Mouse (Mus musculus) forebrain, embryonic 10.5 days (tissue): ENCODE data around the gene Arpc2. TPM values are rescaled to one million over a fixed set of nuclear protein-coding genes. Genes with fewer than 3 reads are reported as not detected.

ENCODE experiments used
- DNase-seq: peaks from one replicate; pipeline ENCODE4 v3.0.0-alpha.2; 2017; ENCODE audit warnings: low spot score; ENCODE audit errors: extremely low spot score
- H3K27ac ChIP-seq: fragments of 300-500 bp; sonication (generic); 2 replicates; pipeline ENCODE4 v1.5.1; 2016; ENCODE audit warnings: mild to moderate bottlenecking
- H3K27me3 ChIP-seq: fragments of 300-500 bp; sonication (generic); 2 replicates; pipeline ENCODE4 v1.6.1; 2016; ENCODE audit warnings: mild to moderate bottlenecking; ENCODE audit not compliant: poor library complexity, severe bottlenecking
- H3K36me3 ChIP-seq: fragments of 300-500 bp; sonication (generic); replicated peaks from 2 replicates; pipeline ENCODE4 v1.6.1; 2016; ENCODE audit warnings: mild to moderate bottlenecking, moderate library complexity
- H3K4me1 ChIP-seq: fragments of 300-500 bp; sonication (generic); 2 replicates; pipeline ENCODE4 v1.6.1; 2016
- H3K4me3 ChIP-seq: fragments of 300-500 bp; sonication (generic); 2 replicates; pipeline ENCODE4 v1.5.1; 2016; ENCODE audit warnings: mild to moderate bottlenecking, moderate library complexity
- H3K9me3 ChIP-seq: fragments of 300-500 bp; sonication (generic); 2 replicates; pipeline ENCODE4 v1.6.1; 2016; ENCODE audit warnings: mild to moderate bottlenecking, moderate library complexity
- WGBS: fragments of 180-500 bp; shearing (Covaris S2); methylation state at CpG from one replicate; pipeline ENCODE4 v1.1.7; 2016; 5-methylcytosine and 5-hydroxymethylcytosine counted together
- polyA plus RNA-seq: library from polyadenylated mRNA; unstranded; fragments of >200 nt; fragmentation: Nextera tagmentation; extraction: Ambion mirVana; gene quantifications from 2 replicates; pipeline ENCODE4 v1.2.1, GENCODE M21; 2016

The Arpc2 gene
- polyA plus RNA-seq, 1 experiment from 2014 or later = 345 TPM

DNA sequence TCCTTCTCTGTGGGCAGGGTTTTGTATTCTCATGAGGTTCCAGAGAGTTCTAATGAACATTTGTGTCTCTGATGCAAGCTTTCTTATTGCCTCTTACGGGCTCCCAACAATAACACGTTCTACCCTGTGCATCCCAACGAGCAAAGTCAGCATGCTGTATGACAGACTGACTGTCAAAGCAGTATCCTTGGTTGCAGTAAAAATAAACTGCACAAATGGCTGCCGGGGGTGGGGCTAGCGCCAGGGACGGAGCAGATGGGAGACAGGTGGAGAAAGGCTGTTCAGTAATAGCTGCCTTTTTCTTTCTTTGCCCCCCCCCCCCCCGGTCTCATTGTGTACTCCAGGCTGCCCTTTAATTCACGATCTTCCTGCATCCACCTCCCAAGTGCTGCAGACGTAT, 28.0 kb upstream of the Arpc2 start:
- H3K27ac ChIP-seq = no peak overlapping the region
- no peak for DNase-seq

DNA sequence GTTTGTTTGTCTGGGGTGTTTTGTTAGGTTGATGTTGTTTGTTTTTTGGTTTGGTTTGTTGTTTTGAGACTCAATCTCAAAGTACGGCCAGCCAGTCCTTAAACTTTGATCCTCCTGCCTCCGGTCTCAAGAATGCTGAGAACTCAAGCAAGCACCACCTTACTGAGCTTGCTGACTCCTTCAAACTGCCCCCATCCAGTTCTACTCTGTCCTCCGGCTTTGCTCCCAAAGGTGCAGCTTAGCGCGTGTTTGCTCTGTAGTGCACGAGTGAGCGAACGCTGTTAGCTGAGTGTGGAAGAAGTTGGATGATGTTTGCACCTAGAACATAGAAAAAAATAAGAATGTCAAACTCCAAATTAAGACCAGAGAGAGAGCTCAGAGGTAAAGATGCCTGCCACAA, 26.9 kb upstream of the Arpc2 start:
- H3K36me3 ChIP-seq = no peaks in the 10 kb centered on the region
- no peak for DNase-seq
- WGBS = 92% methylated on average over 8 of the region's 8 CpGs
- H3K27ac ChIP-seq = no peak overlapping the region
- no peaks in the 10 kb centered on the region for H3K27me3 ChIP-seq
- H3K9me3 ChIP-seq = no peaks in the 10 kb centered on the region
- no peak overlapping the region for H3K4me3 ChIP-seq
- H3K4me1 ChIP-seq = peaks cover 9% of the 10 kb centered on the region

More for the DNA sequence above, 28.0 kb upstream of the Arpc2 start:
- H3K4me1 ChIP-seq = peaks cover 9% of the 10 kb centered on the region
- no peaks in the 10 kb centered on the region for H3K9me3 ChIP-seq
- no peaks in the 10 kb centered on the region for H3K27me3 ChIP-seq
- no peak overlapping the region for H3K4me3 ChIP-seq
- H3K36me3 ChIP-seq = no peaks in the 10 kb centered on the region
- 81% methylated on average over 9 of the region's 9 CpGs for WGBS

DNA sequence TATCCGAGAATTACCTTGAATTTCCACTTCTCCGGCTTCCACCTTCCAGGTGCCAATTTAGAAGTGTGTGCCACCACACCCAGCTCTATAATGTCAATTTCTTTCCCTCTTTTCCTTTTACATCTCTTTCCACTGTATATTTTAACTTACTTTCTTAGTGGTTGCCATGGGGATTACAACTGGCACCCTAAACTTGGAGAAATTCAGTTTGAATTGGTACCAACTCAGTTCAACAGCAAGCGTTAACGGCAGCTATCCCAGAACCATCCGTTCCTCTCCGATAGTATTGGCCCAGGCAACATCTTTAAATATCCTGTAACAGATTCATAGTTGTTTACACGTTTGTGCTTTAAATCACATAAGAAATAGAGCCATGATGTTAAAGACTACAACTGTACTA, 16.0 kb upstream of the Arpc2 start:
- Histone ChIP-seq H3K36me3 (no peaks in the 10 kb centered on the region), H3K4me3 (no peak overlapping the region), H3K27ac (no peak overlapping the region), H3K27me3 (no peaks in the 10 kb centered on the region), H3K4me1 (no peaks in the 10 kb centered on the region), H3K9me3 (no peaks in the 10 kb centered on the region)
- 93% methylated on average over 7 of the region's 7 CpGs for WGBS
- no peak for DNase-seq

DNA sequence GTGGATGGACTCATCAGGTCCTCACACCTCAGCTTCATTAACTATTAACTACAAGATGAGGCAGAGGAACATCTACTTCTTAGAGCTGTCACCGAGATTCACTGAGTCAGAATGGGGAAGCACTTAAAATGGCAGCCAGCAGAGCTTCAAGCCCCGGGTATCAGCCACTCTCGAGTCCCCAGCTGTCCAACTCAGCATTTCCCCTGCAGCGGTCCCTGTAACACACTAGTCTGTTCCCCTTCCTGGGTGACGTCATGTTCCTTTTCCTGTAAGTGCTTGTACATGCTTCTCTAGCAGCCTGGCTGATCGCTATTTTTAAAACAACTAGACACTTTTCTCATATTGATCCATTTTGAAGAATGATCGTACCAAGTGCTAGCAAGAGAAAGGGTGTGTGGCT, 8.6 kb upstream of the Arpc2 start:
- no peak overlapping the region for H3K4me3 ChIP-seq
- no peaks in the 10 kb centered on the region for H3K27me3 ChIP-seq
- H3K4me1 ChIP-seq = no peaks in the 10 kb centered on the region
- no peaks in the 10 kb centered on the region for H3K36me3 ChIP-seq
- no peaks in the 10 kb centered on the region for H3K9me3 ChIP-seq
- H3K27ac ChIP-seq = no peak overlapping the region
- 85% methylated on average over 7 of the region's 7 CpGs for WGBS
- DNase-seq = no peak

DNA sequence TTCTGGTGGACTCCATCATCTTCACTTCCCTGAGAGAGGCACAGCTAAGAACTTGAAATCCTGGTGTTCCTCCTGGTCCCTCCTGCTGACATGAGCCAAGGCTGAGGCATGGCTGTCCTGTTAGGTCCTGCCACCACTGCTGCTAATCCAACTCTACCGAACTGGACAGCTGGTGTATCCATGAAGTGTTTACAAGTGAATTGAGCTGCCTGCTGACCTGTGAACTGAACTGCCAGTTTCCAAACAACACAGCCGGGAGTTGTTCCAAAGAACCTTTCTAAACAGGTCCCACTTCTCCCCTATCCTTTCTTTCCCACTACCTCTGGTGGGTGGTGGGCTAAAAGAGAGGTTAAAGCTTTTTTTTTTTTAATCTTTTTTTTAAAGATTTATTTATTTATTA, 5.9 kb upstream of the Arpc2 start:
- Histone ChIP-seq H3K9me3 (no peaks in the 10 kb centered on the region), H3K4me1 (no peaks in the 10 kb centered on the region), H3K4me3 (no peak overlapping the region), H3K36me3 (no peaks in the 10 kb centered on the region), H3K27ac (no peak overlapping the region), H3K27me3 (no peaks in the 10 kb centered on the region)
- no peak for DNase-seq
- 78% methylated on average over 2 of the region's 2 CpGs for WGBS

DNA sequence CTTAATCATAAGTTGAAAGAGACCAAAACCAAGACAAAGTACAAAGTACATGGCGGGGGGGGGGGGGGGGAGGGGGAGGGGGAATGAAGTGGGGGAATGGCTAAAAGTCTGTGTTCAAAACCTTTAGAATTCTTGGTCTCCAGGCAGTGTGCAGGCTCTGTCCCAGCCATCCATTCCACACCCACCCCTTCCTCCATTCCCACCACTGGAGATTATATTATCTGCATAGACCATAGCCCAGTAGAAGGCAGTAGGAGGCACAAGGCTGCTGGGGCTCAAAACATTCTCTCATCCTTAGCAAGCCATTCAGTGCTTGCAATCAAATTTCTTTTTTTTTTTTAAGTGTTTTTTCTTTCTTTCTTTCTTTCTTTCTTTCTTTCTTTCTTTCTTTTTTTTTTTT, 4.9 kb upstream of the Arpc2 start:
- Histone ChIP-seq H3K9me3 (no peaks in the 10 kb centered on the region), H3K27me3 (no peaks in the 10 kb centered on the region), H3K4me1 (peaks cover 4% of the 10 kb centered on the region; the same call in 1 of the 2 replicates), H3K36me3 (no peaks in the 10 kb centered on the region), H3K4me3 (no peak overlapping the region), H3K27ac (no peak overlapping the region)
- no peak for DNase-seq
- no CpG with 5 or more reads among the region's 1 CpGs for WGBS

DNA sequence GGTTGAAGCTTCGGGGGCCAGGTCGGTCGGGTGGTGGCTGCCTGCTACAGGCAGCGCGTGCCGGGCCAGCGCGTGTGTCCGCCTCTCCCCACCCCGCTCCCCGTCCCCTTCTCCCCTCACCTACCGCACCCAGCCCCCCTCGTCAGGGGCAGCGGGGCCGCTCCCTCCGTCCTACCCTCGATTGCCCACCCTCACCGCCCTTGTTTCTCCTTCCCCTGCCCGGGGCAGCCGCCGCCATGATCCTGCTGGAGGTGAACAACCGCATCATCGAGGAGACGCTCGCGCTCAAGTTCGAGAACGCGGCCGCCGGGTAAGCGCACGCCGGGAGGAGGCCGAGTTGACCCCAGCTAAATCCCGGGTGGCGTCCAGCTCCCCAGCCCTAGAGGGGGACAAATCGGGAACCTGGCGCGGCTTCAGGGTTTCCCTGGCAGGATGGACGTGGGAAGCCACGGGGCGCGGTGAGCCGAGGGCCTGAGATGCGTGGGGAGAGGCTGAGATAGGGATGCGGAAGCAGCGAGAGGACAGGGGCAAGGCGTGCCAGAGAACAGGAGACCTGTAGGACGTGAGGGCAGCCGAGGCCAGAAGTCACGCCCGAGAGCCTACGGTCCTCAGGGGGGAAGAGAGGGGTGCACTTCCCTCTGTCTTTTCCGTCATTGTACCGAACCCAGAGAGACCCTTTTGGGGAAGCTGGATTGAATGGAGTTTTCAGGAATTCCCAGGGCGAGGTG, 870 bp downstream of the Arpc2 start:
- Histone ChIP-seq H3K4me1 (peaks cover 43% of the 10 kb centered on the region), H3K9me3 (no peaks in the 10 kb centered on the region), H3K36me3 (peaks cover 5% of the 10 kb centered on the region; the same call in 1 of the 2 replicates), H3K27ac (peak overlapping the region; percentile 94), H3K27me3 (no peaks in the 10 kb centered on the region), H3K4me3 (peak overlapping the region; percentile 99)
- under 1% methylated on average over 57 of the region's 57 CpGs for WGBS
- DNase-seq = no peak

DNA sequence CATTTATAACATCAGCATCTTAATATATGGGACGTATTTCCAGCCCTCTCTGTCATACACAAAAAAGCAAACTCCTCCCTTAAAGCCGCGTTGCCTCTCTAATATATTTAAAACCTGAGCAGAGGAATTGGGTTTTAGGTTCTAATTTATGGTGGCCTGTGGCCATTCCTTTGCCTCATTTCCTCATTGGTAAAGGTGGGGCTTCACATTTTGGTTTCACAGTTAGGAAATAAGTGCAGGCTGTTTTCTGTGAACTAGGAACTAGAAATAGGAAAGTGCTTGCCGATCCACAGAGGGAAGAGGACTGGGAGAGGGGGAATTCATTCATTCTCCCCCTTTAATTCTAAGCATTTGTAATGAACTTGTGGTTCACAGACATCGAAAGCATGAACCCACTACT, 1.8 kb downstream of the Arpc2 start:
- WGBS = 48% methylated on average over 5 of the region's 5 CpGs
- Histone ChIP-seq H3K27ac (peak overlapping the region; percentile 94; the same call in 1 of the 2 replicates), H3K27me3 (no peaks in the 10 kb centered on the region), H3K4me1 (peaks cover 43% of the 10 kb centered on the region), H3K9me3 (no peaks in the 10 kb centered on the region), H3K4me3 (peak overlapping the region; percentile 99), H3K36me3 (peaks cover 7% of the 10 kb centered on the region)
- DNase-seq = no peak

DNA sequence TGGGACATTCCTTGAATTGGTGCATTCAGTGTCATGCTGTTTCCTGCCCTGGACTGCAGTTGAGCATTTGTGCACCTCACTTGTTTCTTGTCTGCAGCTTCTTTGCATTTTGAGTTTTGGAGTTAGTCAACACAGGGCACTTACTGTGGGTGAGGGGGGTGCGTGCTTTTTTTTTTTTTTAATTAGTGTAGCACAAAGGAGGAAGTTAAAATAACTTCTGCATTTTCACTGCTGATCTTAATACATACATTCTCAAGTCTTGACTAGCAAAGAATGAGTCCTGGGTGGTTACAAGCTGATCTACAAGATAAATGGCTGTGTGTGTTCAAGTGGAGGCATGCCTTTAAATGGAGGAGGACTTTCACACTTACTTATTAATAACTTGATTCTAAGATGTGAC, 2.3 kb downstream of the Arpc2 start:
- 68% methylated on average over 1 of the region's 1 CpGs for WGBS
- Histone ChIP-seq H3K4me3 (peak overlapping the region; percentile 99), H3K36me3 (peaks cover 12% of the 10 kb centered on the region), H3K27ac (no peak overlapping the region), H3K4me1 (peaks cover 43% of the 10 kb centered on the region), H3K27me3 (no peaks in the 10 kb centered on the region), H3K9me3 (no peaks in the 10 kb centered on the region)
- no peak for DNase-seq

DNA sequence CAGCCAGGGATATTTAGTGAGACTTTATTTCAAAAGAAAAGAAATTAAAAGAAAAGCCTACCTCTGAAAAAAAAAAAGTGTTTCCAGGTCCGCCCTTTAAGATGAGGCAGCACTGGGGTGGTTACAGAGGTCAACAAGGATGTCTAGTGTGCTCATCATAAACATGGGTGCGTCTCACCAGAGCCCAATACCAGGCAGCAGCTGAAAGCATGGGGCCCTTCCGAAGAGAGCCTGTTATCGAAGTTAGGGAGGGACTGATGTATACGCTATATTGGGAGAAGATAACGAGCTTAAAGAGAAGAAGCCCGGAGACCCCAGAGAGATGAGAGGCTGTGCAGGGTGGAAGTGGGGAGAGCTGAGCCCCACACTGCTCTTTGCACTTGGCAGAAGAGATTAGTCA, 3.3 kb downstream of the Arpc2 start:
- Histone ChIP-seq H3K4me3 (peak overlapping the region; percentile 99; the same call in 1 of the 2 replicates), H3K9me3 (no peaks in the 10 kb centered on the region), H3K4me1 (peaks cover 43% of the 10 kb centered on the region), H3K27ac (no peak overlapping the region), H3K27me3 (no peaks in the 10 kb centered on the region), H3K36me3 (peaks cover 20% of the 10 kb centered on the region)
- DNase-seq = no peak
- WGBS = 76% methylated on average over 7 of the region's 7 CpGs

DNA sequence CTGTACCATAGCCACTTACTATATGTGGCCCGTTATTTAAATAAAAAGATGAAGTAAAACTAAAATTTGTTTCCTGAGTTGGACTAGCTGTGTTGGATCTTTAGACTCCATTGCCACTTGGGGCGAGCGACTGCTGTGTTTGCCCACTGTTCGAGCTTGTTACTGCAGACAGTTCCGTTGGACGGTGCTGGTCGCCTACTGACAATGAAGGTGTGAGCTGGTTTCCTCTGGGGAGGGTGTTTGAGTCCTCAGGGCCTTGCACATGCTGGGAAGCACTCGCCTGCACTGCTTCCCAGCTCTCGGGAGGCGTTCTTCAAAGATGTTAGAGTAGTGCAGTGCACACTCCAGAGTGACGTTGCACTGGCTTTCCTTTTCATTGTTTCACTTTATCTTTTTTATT, 3.7 kb downstream of the Arpc2 start:
- 73% methylated on average over 11 of the region's 11 CpGs for WGBS
- DNase-seq = no peak
- Histone ChIP-seq H3K27ac (no peak overlapping the region), H3K4me3 (peak overlapping the region; percentile 99; the same call in 1 of the 2 replicates), H3K9me3 (no peaks in the 10 kb centered on the region), H3K36me3 (peaks cover 20% of the 10 kb centered on the region), H3K27me3 (no peaks in the 10 kb centered on the region), H3K4me1 (peaks cover 43% of the 10 kb centered on the region)

DNA sequence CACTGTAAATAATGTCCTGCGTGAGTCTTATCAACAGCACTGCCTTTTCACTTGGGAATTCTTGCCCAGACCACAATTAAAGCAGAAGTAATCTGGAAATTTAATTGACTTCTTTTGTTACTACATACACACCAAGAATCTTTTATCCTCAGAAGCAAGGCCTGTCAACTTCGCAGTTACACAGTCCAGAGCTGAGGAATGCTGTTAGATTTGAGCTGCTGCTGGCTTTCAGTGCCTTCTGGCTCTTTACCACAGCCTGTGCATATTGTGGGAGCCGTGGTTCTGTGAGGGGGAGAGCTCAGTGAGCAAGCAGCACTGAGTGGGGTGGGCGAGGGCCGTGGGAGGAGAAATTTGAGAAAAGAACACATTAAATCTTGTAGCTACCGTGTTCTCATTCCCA, 4.4 kb downstream of the Arpc2 start:
- Histone ChIP-seq H3K27ac (no peak overlapping the region), H3K4me1 (peaks cover 43% of the 10 kb centered on the region), H3K36me3 (peaks cover 20% of the 10 kb centered on the region), H3K9me3 (no peaks in the 10 kb centered on the region), H3K27me3 (no peaks in the 10 kb centered on the region), H3K4me3 (no peak overlapping the region)
- 86% methylated on average over 6 of the region's 6 CpGs for WGBS
- no peak for DNase-seq

DNA sequence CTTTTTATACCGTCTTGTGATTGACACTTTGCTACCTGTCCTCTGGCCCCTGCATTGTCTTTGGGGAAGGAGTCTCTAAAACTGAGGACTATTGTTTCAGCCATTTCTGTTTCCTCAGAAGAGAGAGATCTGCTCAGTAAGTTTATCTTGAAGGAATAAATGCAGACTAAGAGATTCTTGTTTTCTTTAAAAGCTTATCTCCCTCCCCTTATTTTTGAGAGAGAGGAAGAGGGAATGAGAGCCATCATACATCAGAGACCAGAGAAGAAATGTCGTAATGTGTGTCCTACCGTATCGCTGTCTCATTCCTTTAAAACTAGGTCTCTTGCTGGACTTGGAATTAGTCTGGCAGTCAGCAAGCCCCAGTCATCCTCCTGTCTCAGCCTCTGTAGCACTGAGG, 4.9 kb downstream of the Arpc2 start:
- H3K9me3 ChIP-seq = no peaks in the 10 kb centered on the region
- 95% methylated on average over 4 of the region's 4 CpGs for WGBS
- H3K4me3 ChIP-seq = no peak overlapping the region
- peaks cover 21% of the 10 kb centered on the region for H3K36me3 ChIP-seq
- DNase-seq = no peak
- no peaks in the 10 kb centered on the region for H3K27me3 ChIP-seq
- no peak overlapping the region for H3K27ac ChIP-seq
- H3K4me1 ChIP-seq = peaks cover 41% of the 10 kb centered on the region

DNA sequence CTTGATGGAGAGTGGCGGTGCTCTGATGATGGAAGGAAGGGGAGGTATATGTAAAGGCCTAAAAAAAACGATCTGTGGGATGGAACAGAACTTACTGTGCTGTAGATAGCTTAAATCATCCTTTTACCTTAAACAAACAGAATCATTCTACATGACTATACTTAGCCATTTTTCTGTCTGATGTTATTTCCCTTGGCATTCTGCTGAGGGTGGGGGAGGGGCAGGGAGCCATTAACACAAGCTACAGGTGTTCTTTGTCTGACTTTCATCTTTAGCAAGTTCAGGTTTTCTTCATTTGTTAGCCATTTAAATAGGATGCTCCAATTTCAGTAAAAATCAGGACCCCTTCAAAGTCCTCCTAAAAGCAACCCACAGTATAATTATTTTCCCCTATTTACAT, 9.6 kb downstream of the Arpc2 start:
- Histone ChIP-seq H3K4me3 (no peak overlapping the region), H3K36me3 (peaks cover 56% of the 10 kb centered on the region), H3K9me3 (no peaks in the 10 kb centered on the region), H3K4me1 (peaks cover 1% of the 10 kb centered on the region), H3K27me3 (no peaks in the 10 kb centered on the region), H3K27ac (no peak overlapping the region)
- 88% methylated on average over 2 of the region's 2 CpGs for WGBS
- DNase-seq = no peak
